Mouse (Mus musculus) spleen, embryonic (tissue): ENCODE results near the gene Plcl2.

Source experiments
- CTCF ChIA-PET: fragments of 350-600 bp; sonication (Branson Sonifier 250); formaldehyde crosslinking; loops from one replicate; lab custom pipeline; 2022; lab: Charles Lee

The Plcl2 gene

DNA sequence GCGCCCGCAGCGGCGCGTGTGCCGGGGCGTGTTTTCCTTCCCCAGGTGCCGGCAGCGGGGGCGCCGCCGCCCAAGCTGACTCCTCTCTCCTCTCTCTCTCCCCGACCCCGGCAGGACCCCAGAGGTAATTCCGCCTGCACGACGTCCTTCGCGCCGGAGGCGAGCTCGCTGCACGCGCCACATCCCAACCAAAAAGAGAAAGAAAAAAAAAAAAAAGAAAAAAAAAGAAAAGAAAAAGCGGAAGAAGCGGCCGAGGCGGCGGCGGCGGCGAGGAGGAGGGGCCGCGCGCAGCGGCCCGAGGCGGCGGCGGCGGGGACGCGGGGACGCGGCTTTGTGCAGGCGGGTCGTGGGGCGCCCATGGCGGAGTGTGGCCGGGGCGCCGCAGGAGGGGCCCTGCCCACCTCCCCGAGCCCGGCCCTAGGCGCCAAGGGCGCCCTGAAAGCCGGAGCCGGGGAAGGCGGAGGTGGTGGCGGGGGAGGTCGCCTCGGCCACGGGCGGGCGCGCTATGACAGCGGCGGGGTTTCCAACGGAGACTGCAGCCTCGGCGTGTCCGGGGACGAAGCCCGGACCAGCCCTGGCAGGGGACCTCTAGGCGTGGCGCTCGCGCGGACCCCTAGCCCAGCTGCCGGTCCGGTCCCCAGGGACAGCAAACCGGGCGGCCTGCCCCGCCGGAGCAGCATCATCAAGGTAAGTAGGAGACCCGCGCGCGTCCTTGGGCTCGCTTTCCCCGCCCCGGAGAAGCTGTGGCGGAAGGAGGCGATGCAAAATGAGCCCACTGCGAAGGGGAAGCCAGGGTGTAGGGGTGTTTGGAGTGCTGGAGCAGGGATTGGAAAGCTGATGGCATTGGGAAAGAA lies at the start of gene Plcl2:
Gene Plcl2 (plus strand): TSS at position 153 of the 854 bp plus-strand sequence.
- CTCF ChIA-PET: interaction anchor here (0.8 to 1.0 kb wide), 2 partner anchors 12 to 38 kb away, joined by 3 read pairs; no protein-coding TSS in a partner anchor

DNA sequence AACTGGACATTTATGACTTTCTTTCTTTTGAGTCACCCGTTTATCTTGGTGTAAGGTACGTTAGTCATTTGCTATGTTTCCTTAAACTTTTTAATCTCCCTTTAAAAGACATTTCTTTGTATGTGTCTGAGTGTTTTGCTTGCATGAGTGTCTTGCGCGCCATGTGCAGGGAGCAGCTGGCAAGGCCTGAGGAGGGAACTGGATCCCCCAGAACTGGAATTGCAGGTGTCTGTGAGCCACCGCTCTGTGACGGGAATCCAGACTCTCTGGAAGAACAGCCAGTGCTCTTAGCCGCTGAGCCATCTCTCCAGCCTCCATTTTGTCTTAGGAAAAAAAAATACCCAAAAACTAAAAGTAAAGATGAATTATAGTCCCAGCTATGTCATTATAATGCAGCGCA lies 48.9 kb upstream of the Plcl2 start:
- CTCF ChIA-PET: no interaction called here

DNA sequence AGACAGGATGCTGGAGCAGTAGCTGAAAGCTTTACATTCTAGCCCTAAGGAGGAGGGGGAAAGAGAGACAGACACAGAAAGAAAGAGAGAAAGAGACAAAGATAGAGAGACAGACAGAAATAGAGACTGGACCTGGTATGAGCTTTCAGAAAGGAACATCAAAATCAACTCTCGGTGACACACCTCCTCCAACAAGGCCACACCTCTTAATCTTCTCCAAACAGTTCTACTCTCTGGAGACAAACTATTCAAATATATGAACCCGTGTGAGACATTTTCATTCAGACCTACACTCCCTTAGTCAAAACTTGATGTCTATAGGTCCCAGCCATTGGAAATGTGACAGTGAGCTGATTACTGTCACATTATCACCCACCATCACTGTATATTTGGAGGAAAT lies 41.8 kb upstream of the Plcl2 start:
- CTCF ChIA-PET: no interaction called here

DNA sequence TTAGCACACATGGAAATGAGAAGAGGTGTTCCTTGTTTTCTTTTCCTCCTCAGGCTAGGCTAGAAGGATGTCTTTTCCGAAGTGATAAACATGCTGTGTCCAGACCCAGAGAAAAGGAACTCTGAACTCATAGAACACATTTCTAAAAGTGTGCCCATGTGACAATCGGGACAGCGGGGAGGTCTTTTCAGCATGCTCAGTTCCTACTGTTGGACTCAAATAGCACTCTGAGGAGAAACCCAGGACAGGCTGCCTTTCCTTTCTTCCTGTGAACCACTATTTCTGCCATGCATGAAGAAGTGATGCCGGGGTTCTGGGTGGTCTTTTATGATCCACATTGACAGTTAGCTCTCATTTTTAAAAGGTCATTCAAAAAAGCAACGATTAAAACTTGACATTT lies 40.1 kb upstream of the Plcl2 start:
- CTCF ChIA-PET: no interaction called here

DNA sequence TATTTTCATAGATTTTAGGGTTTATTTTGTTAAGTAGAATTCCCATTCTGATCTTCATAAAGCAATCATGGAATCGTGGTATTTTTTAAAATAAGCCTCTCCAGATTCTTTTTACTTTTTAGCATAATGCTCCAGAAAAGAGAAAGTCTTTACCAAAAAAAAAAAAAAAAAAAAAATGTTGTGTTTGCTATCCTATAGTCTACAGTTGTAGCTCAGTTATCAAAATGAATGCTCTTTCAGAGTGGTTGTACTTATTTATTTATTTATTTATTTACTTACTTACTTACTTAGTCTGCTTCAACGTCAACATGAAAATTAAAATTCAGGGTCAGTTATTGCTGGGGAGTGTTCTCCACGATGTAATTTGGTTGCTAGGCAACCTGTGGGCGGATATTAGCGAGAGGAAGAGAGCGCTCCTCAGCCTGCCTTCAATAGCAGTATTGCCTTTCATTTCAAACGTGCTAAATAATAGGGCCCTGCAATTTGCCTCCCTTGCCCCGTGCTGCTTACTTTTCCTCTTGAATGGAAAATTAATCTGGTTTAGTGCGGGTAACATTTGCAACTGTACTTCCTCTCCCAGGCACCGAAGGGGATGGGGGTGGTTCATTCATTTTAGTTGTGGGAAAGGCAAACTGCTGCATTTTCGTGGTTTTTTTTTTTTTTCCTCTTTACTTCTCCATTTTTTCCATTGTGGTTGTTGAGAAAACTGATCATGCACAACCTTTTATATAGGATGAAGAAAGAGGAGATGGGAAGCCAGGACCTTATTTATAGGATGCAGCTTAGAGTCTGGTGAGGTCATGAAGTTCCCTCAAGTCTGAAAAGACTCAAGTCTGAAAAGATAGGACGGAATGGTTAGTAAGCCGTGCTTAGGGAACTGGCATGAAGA lies 39.4 kb upstream of the Plcl2 start:
- CTCF ChIA-PET: interaction anchor here (0.6 to 0.7 kb wide), 2 partner anchors 26 to 149 kb away, joined by 4 to 7 read pairs; no protein-coding TSS in a partner anchor

DNA sequence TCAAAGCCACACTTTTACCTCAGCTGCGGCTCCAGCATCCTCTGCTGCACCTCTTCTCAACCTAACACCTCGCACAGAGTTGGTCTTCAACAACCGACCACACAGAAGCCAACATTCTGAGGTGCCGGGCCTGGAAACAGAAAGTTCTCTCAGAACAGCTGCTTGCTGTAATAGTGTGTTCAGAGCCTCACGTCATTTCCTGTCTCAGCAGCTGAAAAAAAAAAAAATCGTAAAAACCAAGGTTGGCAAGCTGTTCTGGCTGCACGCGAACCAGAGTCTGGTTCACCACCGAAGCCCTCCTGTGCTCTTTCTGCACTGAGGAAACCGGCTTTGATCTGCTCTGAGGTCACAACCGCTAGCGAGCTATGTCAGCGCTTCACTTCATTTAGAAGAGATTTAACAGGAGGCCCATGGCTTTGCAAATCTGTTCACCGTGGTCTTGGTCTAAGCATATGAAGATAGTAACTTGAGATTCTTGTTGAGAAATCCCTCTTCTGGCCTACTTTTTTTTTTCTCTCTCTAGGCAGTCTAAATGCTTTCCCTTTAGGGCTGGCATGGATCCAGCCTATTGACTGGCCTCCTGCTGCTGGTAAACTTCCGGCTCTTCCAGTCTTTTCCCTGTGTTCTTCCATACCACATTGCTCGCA lies 38.6 kb upstream of the Plcl2 start:
- CTCF ChIA-PET: interaction anchor here (0.7 kb wide), 1 partner anchor 25 kb away, joined by 4 read pairs; no protein-coding TSS in a partner anchor

DNA sequence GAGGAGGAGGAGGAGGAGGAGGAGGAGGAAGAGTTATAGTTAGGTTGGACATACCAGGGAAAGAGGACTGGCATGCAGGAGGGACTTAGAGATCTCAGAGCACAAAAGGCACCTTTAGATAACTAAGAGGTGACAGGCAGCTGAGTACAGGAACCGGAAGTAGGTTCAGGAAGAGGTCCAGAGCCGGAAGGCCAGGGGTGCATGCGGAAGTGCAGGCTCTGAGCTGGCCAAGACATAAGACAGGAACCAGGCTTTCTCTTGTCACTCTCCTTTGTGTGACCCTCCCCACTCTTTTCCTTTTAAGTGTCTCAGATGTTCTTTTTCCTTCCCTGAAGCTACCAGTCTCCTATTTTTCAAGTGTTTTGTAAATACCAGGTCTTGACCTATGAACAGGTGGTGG lies 38.0 kb upstream of the Plcl2 start:
- CTCF ChIA-PET: interaction anchor here (0.7 kb wide), 1 partner anchor 38 kb away, joined by 3 read pairs; the partner anchor contains the start of gene Plcl2

DNA sequence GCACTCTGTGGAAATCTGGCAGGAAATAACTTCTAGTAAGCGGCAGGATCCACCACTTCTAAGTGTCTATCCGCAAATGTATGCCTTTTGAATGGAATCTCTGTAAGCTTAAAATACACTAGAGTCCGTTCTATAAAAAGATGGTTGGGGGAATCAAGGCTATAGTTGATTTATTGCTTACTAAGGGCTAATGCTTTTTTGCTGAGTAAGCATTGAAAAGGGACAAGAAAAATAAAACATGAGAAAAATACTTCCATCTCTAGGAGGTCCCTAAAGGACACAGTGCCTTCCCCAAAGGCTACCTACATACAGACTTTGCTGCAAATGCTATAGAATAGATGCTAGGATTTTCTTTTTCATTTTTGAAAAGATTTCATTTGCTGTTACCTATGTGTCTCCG lies 31.9 kb upstream of the Plcl2 start:
- CTCF ChIA-PET: no interaction called here

DNA sequence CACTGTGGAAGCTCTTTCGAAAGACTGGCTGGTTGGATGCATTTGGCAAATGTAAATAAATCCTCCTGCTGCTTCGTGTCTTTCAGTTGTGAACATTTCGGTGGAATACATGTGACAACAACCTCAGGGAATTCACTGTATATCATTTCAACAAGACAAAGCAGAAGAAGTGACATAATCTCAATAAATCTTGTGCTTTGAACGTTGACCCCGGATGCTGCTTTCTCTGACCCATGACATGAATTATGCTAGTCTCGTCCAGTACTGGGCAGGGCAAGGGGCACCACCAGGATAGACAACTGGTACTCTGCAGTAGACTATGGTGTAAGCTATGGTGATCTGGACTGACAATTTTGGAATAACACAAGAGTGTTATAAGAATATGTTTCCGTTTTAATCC lies 28.3 kb upstream of the Plcl2 start:
- CTCF ChIA-PET: no interaction called here

DNA sequence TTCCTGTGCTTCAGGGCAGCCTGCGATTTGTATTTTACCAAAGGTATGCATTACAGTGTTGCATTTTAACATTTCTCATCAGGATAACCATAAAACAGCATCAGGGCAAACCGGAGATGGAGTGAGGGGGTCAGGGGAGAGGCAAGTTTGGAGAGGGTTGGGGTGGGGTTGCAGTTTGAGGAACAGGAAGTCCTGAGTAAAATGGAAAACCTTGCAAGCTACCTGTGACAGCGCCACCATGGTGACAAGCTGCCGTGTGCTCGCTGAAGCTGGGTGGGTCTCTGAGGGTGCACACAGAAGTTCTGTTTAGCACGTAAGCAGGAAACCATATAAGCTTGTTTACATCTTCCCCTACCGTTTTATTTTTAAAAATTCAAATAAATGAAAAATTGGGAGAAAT lies 25.5 kb upstream of the Plcl2 start:
- CTCF ChIA-PET: no interaction called here

DNA sequence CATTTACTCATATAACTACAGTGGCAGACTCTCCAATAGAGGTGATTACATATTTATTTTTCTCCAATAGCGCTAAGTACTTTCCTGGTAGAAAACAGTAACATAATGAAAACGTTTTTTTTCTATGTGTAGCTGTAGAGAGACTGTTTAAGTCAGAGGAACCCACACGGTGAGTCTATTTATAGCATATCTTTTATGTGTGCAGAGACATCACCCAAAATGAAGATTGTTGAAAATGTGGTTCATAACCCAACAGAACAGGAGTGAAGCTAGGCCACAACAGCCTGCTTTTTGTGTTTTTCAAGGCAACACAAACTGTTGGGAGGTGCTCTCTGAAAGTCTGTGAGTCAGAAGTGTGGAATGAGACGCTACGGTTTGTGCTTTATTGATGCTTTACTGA lies 24.2 kb upstream of the Plcl2 start:
- CTCF ChIA-PET: interaction anchor here (0.7 kb wide), 1 partner anchor 316 kb away, joined by 4 read pairs; no protein-coding TSS in a partner anchor

DNA sequence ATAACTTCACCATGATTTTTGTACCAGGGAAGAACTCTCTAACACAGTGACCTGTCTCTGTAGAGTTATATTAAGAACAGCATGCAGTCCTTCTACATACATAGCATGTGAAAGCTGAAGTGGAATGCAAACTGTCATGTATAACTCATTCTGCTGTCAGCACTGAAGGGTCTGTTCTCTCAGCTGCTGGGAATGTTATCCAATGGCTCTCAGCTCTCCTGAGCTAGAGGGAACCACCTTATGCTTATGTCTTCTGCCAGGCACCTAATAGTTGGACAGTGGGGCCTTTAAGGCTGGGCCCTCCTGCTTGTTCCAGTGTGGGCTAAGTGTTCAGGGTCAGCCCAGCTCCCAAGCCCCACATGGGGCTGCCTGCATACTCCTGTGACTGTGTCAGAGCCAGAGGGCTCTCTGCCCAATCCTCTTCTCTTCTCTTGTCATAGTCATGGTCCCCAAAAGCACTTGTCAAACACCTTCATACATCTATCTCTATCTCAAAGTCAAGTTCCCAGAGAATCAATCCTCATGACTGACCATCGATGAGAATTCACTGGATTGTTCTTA lies 22.1 kb upstream of the Plcl2 start:
- CTCF ChIA-PET: interaction anchor here (0.6 kb wide), 1 partner anchor 1783 kb away, joined by 3 read pairs; no protein-coding TSS in a partner anchor

DNA sequence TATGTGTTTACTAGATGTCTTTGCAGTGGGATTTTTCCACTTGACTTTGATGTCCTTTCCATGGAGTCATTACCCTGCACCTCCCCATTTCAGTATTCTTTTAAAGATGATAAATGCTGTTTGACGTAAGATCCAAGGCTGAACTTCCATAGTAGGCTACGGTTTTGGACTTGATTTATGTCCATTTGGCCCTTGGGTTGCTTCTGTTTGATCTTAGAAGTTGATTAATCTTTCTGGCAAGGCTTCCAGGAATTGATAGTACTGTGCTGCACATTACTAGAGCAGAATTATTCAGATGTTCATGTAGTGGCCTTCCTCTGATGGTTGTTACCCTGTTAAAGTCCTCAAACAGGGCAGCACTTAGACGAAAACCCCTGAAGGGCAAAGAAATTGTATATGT lies 21.5 kb upstream of the Plcl2 start:
- CTCF ChIA-PET: no interaction called here

DNA sequence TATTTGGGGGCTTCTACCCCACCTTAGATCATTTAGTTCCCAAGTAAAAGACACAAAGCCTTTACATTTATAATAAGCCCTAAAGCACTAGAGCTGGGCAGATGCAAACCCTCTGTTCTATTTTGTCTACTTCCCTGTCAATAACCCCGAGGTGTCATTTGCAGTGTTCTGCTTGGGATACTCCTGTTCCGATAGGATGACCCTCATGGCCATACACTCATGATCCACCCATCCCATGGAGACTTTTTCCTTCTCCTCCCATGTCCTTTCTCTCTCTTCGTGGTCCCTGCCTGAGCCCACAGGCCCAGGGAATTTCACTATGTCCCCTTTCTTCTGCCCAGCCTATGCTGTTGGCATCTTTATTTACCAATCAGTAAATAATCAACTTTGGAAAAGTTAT lies 20.8 kb upstream of the Plcl2 start:
- CTCF ChIA-PET: no interaction called here

DNA sequence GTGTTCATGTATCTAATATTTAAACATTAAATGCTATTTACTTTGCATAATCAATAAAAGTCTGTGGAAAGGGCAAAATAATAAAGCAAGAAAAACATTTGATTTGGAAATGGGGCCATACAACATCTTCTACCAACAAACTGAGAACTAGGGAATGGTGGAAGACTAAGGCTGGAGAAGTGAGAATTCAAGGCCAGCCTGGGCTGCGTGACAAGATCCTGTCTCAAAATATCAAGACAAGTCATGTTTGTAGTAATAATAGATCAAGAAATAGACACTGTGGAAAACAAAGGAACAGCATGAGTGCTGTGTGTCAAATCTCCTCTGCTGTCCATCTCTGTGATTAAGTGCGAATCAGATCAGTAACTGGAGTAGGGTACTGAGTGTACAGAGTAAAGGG lies 20.3 kb upstream of the Plcl2 start:
- CTCF ChIA-PET: no interaction called here

DNA sequence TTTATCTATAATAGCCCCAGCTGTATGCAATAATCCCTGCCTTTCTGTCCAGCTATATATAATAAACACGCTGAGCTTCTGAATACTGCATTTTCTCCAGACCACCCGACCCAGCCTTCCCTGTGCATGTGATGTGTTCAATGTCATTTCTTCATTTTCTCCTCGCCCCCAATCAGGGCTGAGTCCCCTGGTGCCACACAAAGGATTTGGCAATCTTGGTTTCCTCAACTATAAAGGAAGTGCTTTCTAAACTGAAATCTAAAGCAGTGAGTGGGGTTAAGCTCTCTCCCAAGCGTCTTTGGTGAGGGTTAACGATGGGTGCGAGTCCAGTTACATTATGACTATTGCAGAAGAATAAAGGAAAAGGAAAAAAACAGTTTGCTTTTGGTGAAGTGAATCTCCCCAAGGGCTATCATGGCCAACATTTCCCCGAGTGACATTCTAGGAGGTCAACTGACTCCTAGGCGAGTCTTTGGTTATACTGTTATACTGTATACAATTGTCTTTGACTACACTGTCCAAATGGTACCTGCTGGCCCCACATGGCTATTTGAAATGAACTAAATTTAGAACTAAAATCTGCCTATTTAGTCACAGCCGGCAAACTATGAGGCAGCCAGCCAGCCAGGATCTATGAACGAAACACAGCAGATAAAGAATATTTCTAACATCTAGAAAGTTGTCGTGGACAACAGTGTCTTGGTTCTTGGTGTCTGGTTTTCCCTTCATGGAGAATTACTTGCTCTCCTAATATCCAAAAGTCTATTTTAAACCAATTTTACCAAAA lies 18.4 kb upstream of the Plcl2 start:
- CTCF ChIA-PET: no interaction called here

DNA sequence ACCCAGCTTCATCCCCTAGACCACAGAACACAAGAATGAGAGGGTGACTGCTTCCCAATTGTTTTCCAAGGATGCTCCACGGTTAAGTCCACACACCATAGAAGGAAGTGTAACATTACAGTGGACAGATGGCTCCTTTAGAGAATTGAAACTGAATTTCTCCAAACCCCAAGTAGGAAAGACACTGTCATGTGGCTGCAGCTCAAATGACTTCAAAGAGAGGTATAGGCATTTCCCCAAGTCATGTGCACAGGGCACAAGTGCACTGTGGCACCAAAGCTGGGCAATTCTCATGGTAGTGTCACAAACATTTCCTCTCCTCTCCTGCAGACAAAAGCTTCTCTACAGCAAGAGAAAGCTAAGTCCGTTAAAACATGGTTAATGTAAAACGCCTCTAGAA lies 17.7 kb upstream of the Plcl2 start:
- CTCF ChIA-PET: no interaction called here

DNA sequence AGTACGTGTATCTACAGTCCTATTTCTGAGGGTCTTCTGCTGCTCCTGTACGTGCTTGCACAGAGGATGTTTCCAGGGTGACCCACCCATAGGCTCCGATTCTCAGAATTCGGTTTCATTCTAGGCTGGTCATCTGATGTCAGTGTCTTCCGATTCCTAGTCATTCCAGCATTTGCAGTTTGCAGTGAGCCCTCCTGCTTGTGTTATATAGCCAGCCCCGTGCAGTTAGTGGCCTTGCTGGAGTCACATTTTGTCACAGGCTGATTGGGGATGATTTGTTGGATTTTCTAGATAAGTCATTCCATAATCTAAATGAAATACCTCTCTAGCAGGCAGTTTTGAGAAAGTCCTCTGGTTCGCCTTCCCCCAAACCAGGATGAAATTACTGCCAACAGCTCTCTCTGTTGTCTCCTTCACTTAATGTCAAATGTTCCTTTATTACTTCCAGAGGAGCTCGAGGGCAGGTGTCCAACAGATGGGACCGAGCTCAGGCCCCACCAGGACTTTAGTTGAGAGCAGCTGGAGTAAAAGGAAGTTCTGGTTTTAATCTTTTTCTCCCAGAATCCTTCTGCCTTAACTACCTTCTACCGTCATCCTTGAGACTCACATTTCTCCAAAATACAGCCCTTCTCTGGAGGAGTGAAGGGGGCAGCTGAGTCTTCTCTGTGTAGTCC lies 13.8 kb upstream of the Plcl2 start:
- CTCF ChIA-PET: interaction anchor here (0.6 kb wide), 1 partner anchor 25 kb away, joined by 4 read pairs; no protein-coding TSS in a partner anchor

DNA sequence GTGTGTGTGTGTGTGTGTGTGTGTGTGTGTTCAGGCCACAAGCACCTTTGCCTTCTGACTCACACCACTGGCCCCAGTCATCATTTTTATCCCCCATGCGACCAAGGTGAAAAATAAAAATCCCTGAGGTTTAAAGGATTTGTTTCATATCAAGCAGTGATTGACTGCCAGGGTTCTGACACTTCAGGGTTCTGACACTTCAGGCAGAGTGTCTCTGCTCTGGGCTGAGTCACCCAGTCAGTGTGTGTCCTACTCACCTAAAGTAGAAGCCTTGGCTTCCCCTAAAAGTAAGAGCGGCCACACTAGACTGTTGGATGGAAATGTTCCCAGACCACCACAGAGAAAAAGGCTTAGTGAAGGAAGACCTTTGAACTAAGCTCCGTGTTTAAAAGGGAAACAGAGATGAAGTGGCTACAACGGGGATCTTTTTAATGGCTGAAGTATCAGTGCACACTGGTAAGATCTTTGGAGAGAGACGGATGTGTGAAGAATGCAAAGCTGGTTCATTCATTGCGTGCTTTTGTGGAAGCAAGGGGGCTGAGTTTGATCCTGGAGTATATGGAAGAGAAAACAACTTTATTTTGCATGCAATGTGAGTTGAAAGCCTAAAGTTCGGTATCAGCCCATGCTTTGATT lies 11.0 kb upstream of the Plcl2 start:
- CTCF ChIA-PET: no interaction called here
